Mouse (Mus musculus): Measurements from ENCODE around the gene Ubash3b.

The Ubash3b gene

DNA sequence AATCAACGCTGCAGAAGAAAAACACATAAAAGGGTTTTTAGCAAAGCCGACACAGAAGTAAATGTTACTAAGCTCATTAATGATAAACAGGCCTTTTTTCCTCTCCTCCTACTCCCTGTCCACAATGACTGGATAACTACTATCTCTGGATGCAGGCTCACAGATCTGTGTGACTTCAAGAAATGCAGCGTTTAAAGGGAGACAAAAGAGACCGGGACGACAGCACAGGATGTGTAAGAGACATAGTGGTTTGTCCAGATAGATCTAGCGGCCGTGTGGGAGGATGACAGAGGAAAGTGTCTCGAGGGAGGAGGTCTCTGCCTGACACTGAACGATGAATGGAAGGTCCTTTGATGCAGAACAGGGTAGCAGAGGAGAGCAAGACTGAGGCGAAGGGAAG lies 5.4 kb upstream of the Ubash3b start:
- DNase-seq (ENCODE audit: low spot score in 2 of 2), result no peak

DNA sequence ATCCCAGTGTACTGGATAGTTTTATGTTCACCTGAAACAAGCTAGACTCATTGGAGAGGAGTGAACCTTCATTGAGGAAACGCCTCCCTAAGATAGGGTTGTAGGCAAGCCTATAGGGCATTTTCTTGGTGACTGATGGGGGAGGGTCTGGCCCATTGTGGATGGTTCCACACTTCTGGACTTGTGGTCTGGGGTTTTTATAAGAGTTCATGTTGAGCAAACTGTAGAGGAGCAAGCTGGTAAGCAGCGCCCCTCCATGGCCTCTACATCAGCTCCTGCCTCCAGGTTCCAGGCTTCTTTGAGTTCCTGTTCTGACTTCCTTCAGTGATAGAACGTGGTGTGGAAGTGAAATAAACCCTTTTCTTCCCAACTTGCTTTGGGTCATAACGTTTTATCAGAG lies 866 bp upstream of the Ubash3b start:
- no peak for DNase-seq (ENCODE audit: low spot score in 2 of 2)

DNA sequence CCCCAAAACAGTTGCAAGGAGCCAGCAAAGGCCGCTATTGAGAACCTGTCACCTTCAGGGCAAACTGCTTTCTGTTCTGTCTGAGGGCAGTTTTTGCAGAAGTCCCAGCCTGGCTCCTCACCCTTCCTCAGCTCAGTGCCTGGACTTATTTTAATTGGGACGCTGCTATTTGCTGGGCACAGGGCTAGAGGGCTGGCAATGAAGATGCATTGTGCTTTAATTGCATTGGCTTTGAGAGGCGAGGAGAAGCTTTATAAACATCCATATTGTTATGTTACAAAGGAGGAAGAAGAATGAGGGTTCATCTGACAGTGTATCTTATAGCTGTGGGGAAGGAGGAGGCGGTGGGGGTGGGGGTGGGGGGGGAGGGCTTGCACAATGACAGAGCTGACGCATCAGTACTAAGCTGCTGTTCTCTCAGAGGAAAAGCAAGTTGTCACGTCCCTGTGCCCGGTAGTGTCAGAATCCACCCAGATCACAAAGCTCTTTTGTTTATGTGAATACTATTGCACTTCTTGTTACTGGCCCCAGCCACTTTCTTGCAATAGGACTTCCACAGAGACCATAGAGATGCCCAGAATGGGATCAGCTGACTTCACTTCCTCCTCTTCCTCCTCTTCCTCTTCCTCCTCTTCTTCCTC lies 841 bp downstream of the Ubash3b start:
- no peak for DNase-seq (ENCODE audit: low spot score in 2 of 2)

DNA sequence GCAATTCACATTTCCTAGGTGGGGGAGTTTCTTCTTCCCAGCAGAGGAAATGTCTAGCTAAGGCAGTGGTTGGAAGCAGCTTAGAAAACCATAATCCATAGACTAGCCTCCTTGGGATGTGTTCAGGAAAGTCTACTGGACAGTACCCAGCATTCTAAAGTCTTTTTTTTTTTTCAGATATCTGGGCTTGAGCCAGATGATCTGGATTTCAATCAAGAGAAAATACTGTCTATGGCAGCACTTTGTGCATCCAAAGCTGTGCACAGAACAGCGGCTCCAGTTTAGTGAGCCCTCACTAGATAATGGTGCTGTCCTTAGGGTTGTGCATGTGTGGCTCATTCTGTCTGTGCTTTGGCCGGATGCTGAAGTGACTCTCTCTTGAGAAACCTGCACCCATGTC lies 2.3 kb downstream of the Ubash3b start:
- DNase-seq (ENCODE audit: low spot score in 2 of 2), result no peak

DNA sequence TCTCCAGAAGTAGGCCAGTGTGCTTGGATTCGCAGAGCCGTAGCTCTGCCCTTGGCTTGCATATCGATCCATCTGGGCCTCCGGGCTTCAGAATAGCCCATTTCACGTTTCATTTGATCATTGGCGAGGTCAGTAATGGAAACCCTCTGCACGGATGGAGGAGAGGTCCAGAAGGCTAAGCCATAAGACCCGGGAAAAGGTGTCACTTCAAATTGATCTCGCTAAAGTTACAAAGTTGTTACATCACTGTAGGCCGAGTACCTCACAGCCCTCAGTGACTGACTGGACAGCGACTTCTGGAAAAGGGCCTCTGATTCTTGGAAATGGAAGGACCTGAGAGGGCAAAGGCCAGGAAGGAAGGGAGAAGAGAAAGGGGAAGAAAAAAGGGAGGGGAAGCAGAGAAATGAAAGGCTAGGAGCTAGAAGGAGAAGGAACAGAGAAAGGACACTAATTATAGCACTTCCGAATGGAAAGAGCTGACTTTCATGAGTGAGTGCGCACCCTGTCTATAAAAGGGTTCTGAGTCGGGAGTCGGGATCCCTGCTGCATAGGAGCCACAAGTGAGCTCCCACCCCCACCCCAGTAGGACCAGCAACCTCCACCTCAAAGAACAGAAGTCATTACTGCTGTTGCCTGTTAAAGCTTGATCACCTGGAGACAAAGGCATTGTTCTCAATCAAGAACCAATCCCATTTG lies 3.5 kb downstream of the Ubash3b start:
- DNase-seq (ENCODE audit: low spot score in 2 of 2), result no peak

DNA sequence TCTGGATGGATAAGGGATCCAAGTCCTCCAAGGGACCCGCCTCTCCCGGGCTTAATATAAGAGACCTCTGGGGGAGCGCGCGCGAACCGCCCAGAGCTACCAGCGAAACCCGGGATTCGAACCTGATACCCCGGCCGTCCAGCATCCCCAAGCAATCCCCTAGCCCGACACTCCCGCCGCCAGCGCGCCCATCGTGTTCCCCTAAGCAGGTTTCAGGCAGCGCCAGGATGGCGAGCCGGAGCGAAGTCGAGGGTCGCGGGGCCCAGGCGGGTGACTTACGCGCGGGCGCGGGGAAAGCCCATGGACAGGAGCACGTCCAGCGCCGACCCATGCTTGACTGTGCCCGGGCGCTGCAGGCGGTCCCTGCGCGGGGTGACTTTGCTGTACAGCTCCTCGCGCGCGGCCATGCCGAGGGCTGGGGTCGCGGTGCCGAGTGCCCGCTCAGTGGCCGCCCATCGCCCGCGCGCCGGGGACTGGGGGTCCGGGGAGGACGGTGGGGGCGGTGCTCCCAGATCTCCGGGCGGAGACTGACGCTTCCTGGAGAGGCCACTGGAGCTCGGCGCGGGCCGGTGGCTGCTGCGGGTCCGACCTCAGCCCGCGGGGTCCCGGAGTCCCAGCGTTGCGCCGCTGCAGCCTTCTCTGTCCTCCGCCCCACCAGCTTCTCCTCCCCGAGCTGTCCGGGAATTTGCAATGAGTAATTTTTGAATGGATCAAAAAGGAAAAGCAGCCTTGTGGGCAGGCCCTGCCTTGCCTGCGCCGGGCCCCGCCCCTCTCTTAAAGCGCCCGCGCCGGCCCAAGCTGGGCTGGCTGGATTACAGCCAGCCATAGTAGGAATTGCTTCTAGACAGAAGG lies 4.3 kb downstream of the Ubash3b start:
- peak; percentile 61 to 62 for DNase-seq (ENCODE audit: low spot score in 2 of 2)

DNA sequence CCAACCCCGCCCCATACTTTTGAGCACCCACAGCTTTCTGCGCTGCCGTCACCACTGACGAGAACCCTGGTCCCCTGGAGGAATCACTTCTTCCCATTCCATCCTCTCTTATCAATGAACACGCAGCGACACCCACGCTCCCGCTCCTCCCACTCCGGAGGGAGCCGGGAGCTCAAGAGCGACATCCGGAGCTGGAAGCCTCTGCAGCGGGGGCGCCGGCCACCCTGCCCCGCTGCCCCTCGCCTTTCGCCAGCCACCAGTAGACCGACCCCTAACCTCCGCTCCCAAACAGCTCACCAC lies 4.8 kb downstream of the Ubash3b start:
- peak in 1 of 2 experiments; percentile 19 for DNase-seq (ENCODE audit: low spot score in 2 of 2)

DNA sequence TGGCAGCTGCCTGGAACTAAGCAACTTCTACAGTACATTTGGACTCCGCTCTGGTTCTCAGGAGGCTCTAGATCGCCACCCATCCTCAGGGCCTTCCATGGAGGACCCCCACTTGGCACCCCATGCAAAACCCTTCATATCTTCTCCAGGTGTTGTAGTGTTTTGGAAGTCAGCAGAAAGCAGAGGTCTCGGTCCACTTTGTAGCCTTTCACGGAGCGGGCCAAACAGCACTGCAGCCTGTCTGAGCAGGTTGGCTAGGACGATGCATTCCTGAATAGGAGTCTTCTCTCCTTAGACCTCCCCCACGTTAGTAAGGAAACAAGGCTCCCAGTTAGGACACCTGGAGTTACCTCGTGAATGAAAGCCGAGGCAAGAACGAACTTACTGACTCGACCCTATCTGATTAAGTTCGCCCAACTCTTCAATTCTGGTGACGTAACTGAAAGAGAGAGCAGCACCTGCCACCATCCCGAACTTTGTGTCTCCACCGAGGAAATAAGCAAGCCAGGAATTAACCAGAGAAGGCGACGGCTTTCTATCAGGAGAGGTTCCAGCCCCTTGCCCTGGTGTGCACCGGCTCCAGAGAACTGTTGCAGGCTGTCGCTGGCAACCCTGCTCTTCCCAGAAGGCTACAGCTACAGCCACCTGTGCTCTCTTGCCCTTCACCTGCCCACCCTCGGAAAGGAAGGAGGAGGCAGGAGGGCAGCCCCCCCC lies 5.3 kb downstream of the Ubash3b start:
- peak in 1 of 2 experiments; percentile 17 for DNase-seq (ENCODE audit: low spot score in 2 of 2)

DNA sequence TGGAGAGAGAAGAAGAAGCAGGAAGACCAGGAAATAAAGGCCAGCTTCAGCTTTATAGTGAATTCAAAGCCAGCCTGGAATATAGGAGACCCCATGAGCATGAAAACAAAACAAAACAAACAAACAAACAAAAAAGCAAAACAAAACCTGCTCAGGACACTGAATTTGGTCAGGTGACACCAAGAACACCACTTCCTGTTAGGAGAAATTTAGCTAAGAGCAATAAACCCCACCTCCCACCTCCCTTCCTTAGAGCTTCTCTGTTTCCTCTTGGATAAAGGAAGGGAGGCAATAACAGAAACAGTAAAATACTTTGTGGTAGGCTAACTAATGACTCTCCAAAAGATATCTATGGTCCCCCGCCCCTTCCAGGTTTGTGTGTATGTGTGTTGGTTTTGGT lies 7.5 kb downstream of the Ubash3b start:
- DNase-seq (ENCODE audit: low spot score in 2 of 2), result no peak

DNA sequence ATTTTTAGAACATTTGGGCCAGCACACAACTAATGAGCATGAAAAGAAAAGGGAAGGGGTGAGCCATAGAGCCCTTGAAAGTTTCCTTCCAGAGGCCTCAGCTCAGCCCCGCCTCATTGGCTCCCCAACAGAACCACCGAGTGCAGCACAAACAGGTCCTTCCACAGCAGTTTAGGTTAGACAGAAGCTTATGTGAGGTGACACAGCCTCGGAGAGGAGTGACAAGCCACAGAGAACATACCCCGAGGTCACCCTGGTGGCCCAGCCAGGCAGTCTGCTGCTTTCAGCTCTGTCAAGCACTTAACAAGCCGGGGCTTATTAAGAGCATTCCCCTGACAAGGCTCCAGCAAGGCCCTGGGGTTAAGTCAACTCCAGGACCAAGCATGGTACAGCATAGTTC lies 8.4 kb downstream of the Ubash3b start:
- DNase-seq (ENCODE audit: low spot score in 2 of 2), result no peak

DNA sequence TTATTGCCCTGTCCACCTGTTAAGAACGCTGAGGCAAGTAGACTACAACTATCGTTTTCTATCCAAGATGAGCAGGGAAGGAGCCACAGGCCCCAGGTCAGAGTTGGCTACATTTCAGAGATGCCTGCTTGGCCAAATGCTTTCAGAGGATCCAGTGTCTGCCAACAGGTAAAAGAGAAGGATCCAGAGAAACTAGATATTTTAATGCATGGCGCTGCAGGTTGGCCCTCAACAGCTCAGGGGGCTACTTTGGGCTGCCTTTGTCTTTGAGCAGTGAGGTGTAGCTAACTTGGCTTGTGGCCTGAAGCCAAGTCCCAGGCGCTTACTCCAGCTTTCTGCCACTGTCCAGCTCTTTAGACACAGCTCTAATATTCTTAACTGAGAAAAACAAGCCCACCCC lies 10.0 kb downstream of the Ubash3b start:
- DNase-seq (ENCODE audit: low spot score in 2 of 2), result no peak

DNA sequence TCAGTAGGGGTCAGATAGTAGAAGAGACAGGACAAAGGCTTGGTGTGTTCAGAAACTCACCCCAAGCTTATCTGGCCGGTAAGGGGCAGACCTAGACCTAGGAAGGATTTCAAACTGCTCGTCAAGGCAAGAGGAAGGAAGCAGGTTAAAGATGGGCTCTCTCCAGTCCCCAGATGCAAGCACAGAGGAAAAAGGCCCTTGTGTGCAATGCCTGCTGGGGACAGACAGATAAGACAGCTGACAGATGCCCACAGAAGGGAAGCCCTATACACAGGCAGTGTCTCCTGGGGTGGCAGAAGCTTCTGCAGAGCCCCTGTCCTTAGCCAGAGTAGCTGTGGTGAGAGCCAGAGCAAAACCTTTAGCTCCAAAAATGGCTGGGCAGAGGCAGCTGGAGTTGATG lies 11.6 kb downstream of the Ubash3b start:
- DNase-seq (ENCODE audit: low spot score in 2 of 2), result no peak

DNA sequence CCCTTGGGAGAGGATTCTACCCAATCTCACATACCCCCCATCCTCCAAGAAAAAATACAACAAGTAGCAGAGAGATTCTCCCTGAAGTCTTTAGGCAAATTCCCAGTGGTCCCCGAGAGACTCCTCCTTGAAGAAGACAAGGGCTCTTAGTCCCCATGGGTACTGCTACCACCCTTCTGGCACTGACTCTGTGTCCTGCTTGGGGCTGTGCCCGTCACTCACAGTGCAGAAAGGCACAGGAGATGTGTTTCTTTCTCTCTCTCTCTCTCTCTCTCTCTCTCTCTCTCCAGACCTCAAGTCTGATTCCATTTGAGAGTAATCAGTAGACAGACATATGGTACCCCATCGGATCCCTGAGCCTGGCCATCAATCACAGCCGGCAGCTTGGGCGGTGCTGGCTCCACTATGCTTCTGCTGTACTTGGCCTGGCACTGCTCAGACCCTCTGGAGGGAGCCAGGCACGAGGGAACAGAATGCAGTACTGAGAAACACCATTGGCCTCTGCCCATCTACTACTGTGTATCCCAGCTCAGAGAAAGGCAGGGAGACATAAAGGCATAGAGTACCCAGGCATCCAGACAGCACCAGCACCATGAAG lies 12.3 kb downstream of the Ubash3b start:
- no peak for DNase-seq (ENCODE audit: low spot score in 2 of 2)

DNA sequence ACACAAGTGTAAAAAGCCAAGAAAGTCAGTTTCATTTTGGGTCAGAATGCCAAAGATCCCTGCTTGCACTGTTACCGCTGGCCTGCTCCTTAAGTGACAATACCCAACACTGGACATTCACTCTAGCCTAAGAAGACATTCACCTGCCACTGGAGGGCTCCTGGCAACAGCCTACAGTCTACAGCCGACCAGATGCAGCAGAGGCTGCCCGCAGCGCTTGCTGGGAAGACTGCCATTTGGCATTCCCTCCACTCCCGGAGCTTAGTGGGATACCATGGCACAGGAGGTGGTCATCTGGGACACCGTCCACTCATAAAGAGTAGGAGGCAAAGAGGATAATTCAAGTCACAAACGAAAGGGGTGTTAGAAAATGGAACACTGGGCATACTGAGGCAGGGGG lies 12.9 kb downstream of the Ubash3b start:
- no peak for DNase-seq (ENCODE audit: low spot score in 2 of 2)

DNA sequence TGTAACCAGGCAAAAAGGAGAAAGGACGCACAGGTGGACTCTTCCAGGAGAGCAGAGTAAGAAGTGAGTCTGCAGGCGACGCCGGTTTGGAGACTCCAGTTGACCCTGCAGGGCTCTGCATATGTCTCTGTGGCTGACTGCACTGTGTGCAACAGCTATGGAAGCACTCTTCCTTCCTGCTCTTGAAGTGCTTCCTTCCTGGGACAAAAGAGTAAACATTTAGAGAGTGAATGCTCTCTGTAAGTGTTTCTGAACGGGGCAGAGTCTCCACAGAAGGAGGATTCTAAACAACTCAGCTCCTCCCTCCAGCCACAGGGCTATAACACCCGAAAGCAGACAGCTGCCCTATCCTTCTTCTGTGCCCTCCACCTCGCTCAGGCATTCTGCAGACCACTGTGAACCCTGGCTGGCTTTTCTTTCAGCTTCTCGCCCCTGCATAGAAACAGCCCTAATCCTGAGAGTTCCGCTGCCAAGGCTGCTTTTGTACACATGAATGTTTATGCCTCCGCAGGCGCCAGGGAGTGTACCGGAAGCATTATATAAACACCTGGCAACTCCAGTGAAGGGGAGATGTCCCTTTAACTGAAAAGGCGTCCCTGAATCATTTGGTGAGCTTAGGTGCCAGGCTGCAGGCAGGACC lies 14.2 kb downstream of the Ubash3b start:
- DNase-seq (ENCODE audit: low spot score in 2 of 2), result no peak

DNA sequence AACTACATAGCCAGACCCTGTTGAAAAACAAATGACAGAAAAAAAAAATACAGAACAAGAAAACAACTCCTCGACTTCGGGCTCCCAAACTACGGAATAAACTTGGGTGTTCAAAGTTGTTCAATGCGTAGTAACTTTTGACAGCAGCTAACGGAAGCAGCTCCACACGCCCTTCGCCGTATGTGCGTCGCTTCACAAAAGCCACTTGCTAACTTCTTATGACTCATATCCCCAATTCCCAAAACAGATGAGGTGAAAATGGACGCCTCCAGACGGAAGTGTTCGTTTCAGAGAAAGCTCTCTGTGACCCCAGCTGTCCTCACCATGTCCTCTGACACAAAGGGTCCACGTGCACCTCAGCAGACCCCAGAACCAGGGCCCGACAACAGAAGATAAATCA lies 17.7 kb downstream of the Ubash3b start:
- DNase-seq (ENCODE audit: low spot score in 2 of 2), result no peak

DNA sequence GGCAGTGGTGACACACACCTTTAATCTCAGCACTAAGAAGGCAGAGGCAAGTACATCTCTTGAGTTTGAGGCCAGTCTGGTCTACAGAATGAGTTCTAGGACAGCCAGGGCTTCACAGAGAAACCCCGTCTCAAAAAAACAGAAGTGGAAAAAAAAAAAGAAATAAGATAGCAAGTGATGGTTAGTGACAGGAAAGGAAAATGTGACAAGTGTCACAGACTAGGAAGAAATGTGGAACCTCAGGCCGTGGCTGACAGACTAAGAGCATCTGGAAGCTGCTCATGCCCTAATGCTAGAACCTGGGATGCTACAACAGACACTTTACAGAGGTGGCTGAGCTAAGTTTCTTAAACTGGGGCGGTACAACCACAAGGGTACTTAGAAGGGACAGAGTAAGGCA lies 18.4 kb downstream of the Ubash3b start:
- no peak for DNase-seq (ENCODE audit: low spot score in 2 of 2)

DNA sequence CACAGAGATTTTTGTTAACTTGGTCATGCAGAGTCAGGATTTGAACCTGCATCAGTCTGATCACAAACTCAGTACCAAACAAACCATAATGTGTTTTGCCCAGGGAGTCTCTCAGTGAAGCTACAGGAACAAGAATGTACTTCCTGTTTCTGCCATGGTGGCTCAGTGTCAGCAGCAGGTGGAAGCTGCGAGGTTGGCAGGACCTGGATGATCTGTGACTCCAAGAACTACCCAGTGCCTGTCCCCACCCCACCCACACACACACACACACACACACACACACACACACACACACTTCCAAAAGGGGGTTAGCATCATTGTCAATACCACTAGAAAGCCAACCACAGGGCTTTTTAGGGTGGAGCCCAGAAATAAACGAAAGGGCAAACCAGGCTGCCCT lies 20.5 kb downstream of the Ubash3b start:
- no peak for DNase-seq (ENCODE audit: low spot score in 2 of 2)

DNA sequence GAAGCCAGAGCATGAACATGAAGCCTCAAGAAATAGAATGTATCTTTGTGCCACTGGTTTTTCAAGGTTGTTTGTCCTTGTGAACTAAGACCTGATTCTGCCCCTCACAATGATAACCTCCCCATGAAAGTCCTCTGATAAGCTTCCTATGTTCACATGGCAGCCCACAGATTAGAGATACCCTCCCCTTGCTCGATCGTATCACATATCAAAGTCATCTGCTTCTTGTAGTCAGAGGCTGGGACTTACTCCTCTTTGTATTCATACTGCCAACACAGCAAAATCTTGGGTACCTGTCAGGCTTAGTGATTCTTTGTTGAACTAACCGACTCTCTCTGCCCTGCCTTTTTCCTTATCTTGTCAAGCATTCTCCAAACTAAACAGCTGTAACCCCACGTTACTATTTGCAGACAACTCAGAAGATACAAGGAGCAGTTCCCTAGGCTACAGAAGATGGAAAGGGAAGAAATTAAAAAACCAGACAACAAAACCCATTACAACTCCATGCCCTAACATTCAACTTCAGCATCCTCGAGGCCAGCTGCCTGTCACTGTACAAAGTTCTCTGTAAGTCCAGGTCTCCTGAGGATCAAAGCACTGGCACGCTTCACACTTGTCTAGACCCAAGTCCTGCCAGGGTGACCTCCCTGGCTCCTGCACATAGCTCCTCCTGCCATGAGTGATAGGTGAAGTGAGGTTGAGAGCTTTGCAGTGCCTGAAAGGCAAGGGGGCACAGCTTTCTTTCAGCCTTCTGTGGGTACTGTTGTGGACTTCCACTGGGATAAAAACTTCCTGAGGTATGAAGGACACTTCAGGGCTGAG lies 22.3 kb downstream of the Ubash3b start:
- DNase-seq (ENCODE audit: low spot score in 2 of 2), result no peak

DNA sequence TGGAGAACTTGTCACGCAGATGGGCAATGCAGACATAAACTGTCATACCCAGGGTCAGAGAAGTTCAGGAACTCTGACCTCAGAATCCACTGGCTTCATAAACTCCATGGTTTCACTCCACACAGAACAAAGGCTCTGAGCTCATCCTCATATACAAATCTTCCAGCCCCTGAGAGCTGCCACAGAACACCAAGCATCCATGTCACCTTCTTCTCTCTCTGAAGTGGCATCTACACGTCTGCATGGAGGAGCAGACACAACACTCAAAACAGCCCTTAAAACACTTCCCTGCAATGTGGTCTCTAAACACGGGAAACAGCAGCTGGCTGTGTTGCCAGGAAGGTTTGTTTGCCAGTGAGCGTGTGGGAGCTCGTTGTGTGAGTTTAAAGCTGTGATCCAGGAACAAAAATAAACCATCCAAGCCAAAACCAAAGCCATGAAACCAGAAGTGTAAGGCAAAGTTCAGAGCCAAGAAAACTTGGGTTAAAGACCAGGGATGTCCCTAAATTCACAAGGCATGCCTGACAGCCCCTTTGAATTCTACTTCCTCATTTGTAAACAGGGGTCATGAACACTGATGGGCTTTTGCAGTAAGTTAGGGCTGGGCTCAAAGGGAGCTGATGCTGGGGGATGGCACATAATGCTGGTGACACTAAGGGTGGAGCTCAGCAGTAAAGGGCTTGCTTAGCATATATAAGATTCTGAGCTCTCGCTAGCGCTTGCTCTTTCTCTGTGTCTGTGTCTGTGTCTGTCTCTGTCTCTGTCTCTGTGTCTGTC lies 24.6 kb downstream of the Ubash3b start:
- DNase-seq (ENCODE audit: low spot score in 2 of 2), result no peak
